Mouse (Mus musculus) lung, postnatal 0 days (tissue): ENCODE results near the gene Adgrl4. TPM values are rescaled to one million over a fixed set of nuclear protein-coding genes. Genes with fewer than 3 reads are reported as not detected.

ENCODE experiments used
- ATAC-seq: fragments of 200-750 bp; cut with Nextera tagmentation; 2 replicates; pipeline ENCODE4 v1.8.0; 2017; ENCODE audit warnings: moderate library complexity
- DNase-seq: peaks from one replicate; pipeline ENCODE4 v3.0.0-alpha.2; 2016; ENCODE audit warnings: low spot score
- H3K27ac ChIP-seq: fragments of 300-500 bp; sonication (generic); 2 replicates; pipeline ENCODE4 v1.5.1; 2014; ENCODE audit warnings: antibody characterized with exemption, mild to moderate bottlenecking, low read length, mixed read lengths
- H3K27me3 ChIP-seq: fragments of 300-500 bp; sonication (generic); replicated peaks from 2 replicates; pipeline ENCODE4 v1.6.1; 2014; ENCODE audit warnings: low read length, mixed read lengths; ENCODE audit not compliant: insufficient read depth
- H3K36me3 ChIP-seq: fragments of 300-500 bp; sonication (generic); 2 replicates; pipeline ENCODE4 v1.6.1; 2014; ENCODE audit warnings: low read length, mixed read lengths; ENCODE audit not compliant: insufficient read depth
- H3K4me1 ChIP-seq: fragments of 300-500 bp; sonication (generic); 2 replicates; pipeline ENCODE4 v1.6.1; 2014; ENCODE audit warnings: antibody characterized with exemption, low read depth, low read length, mixed read lengths; ENCODE audit not compliant: insufficient read depth
- H3K4me2 ChIP-seq: fragments of 300-500 bp; sonication (generic); replicated peaks from 2 replicates; pipeline ENCODE4 v1.6.1; 2014; ENCODE audit warnings: low read depth, mild to moderate bottlenecking, low read length, moderate library complexity, mixed read lengths
- H3K4me3 ChIP-seq: fragments of 300-500 bp; sonication (generic); 2 replicates; pipeline ENCODE4 v1.5.1; 2014; ENCODE audit warnings: low read depth, low read length
- H3K9ac ChIP-seq: fragments of 300-500 bp; sonication (generic); replicated peaks from 2 replicates; pipeline ENCODE4 v1.6.1; 2014; ENCODE audit warnings: low read depth, mild to moderate bottlenecking
- H3K9me3 ChIP-seq: fragments of 300-500 bp; sonication (generic); 2 replicates; pipeline ENCODE4 v1.6.1; 2016; ENCODE audit warnings: low read length, mixed read lengths
- CTCF ChIP-seq: IDR thresholded peaks from 2 replicates; pipeline ENCODE4 v1.5.1; 2016; ENCODE audit warnings: antibody characterized with exemption, mild to moderate bottlenecking
- EP300 ChIP-seq: IDR thresholded peaks from 2 replicates; pipeline ENCODE4 v1.6.1; 2016; ENCODE audit warnings: antibody characterized with exemption, mild to moderate bottlenecking, control low read depth
- WGBS: fragments of 180-500 bp; shearing (Covaris S2); extraction: QIAGEN DNeasy Blood & Tissue Kit; methylation state at CpG from one replicate; pipeline ENCODE4 v1.1.7; 2014; 5-methylcytosine and 5-hydroxymethylcytosine counted together
- polyA plus RNA-seq: library from polyadenylated mRNA; unstranded; fragments of >200 nt; fragmentation: Nextera tagmentation; extraction: Ambion mirVana; gene quantifications from 2 replicates; pipeline ENCODE4 v1.2.1, GENCODE M21; 2015

Adgrl4 gene
- polyA plus RNA-seq, 1 experiment from 2014 or later = 41.1 TPM

DNA sequence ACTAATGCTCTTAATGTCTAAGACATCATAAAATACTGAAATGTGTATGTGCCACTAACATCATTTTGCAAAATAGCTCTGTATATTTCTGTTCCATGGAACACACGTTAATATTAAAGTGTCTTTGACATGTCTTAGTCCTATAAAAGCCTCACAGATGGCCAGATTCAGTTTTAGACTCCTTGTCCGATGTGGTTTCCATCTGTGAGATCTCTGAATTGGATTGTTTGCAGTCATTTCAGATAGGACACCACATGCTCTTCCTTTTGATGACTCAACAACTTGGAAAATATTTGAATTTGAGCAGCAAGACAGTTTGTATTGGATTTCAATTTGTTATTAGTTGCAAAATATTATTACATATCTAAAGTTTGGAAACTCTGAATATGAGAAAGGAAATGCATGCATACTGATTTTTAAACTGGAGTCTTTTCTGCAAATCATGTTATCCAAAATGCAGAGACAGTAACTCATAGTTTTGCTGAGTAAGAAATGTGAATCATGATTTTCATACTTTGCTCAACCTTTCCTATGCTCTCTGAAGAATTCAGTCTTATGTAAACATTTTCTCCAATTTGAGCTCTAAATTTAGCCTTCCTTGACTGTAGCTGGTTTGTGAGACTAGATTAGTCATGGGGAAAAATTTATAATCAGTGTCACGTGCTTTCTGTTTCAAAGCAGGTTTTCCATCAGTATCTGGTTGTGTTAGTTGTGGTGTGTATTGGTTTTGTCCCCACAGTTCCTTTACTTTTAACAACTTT is 21.9 kb downstream of the Adgrl4 start:
- Histone ChIP-seq H3K4me2 (no peak overlapping the region), H3K9me3 (no peaks in the 10 kb centered on the region), H3K36me3 (no peaks in the 10 kb centered on the region), H3K4me1 (no peaks in the 10 kb centered on the region), H3K27me3 (no peaks in the 10 kb centered on the region), H3K9ac (no peak overlapping the region), H3K27ac (no peak overlapping the region), H3K4me3 (no peak overlapping the region)
- DNase-seq = no peak
- no peak for TF ChIP-seq CTCF
- WGBS = 55% methylated on average over 3 of the region's 3 CpGs
- ATAC-seq = no peak

DNA sequence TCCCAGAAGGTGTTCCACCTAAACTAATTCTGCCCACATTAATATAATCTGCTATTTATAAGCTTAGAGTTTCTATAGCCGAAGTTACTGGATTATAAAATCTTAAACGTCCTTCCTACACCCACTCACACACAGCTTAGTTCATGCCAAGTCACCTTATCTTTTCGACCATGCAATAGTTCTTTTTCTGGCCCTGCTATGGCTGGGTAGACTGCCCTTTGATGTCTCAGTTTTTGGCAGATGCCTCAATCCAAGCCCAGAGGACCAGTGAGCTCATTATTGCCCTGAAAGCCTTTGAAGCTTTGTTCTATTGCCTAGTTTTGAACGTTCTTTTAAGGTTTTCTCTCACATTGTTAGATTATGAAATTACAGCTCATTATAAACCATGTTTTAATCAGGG is 27.5 kb downstream of the Adgrl4 start:
- H3K9me3 ChIP-seq = no peaks in the 10 kb centered on the region
- no peak overlapping the region for H3K4me2 ChIP-seq
- H3K36me3 ChIP-seq = no peaks in the 10 kb centered on the region

DNA sequence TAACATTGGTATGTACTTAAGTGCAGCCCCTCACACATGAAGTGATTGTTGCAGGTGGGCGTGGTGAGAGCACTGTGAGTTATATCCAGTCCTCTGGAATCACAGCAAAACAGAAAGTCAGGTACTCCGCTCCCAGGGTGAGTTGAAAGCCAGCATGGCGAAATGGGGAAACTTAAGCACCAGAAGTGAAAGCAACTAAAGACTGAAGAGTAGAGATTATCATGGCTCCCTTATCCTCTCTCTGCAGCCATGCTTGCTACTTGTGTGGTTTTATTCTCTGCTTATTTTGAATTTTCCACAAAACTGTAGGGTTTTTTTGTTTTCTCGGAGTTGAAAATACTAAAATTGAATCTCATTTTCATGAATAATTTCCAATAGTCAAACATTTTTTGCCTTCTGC is 51.2 kb downstream of the Adgrl4 start:
- Histone ChIP-seq H3K9ac (no peak overlapping the region), H3K4me3 (no peak overlapping the region), H3K27me3 (no peaks in the 10 kb centered on the region), H3K4me1 (no peaks in the 10 kb centered on the region), H3K36me3 (no peaks in the 10 kb centered on the region), H3K9me3 (no peaks in the 10 kb centered on the region), H3K4me2 (no peak overlapping the region), H3K27ac (no peak overlapping the region)
- WGBS = 92% methylated on average over 4 of the region's 4 CpGs
- TF ChIP-seq CTCF (no peak), EP300 (no peak)
- DNase-seq (no peak), ATAC-seq (no peak)

More for the DNA sequence above, 27.5 kb downstream of the Adgrl4 start:
- no peak overlapping the region for H3K27ac ChIP-seq
- H3K4me3 ChIP-seq = no peak overlapping the region
- no peak for TF ChIP-seq CTCF
- TF ChIP-seq EP300 = no peak
- WGBS = 44% methylated on average over 4 of the region's 4 CpGs
- H3K4me1 ChIP-seq = no peaks in the 10 kb centered on the region
- no peaks in the 10 kb centered on the region for H3K27me3 ChIP-seq
- no peak for DNase-seq
- no peak overlapping the region for H3K9ac ChIP-seq
- ATAC-seq = no peak

DNA sequence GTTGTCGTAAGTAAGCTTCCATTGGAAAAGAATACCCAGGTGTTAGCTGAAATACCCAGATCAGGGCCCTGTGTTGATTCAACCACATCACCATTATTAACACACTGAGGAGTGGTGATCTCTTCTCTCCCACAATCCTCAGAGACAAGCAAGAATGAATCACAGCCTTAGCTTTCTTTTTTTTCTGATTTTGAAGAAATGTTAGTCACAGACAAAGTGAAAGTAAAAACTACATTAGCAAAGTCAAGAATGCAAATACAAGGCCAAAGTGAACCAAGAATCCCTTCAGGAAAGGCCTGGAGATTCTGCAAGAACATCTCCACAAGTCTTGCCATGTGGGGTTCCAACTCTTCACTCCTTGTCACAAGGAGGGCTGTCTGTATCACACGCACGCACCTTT is 67.9 kb downstream of the Adgrl4 start:
- 89% methylated on average over 3 of the region's 3 CpGs for WGBS

DNA sequence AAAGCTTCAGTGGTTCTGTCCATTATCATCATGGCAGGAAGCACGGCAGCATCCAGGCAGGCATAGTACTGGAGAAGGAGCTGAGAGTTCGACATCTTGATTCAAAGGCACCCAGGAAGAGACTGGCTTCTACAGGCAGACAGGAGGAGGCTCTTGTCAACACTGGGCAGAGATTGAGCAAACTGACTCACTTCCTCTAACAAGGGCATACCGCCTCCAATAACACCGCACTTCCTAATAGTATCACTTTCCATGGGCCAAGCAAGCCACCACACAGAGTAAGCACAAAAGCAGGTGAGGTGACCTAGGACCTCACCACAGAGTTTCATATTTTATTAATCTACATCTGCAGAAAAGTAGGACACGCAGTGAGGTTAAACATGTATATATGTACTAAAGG is 73.5 kb downstream of the Adgrl4 start:
- Histone ChIP-seq H3K4me2 (no peak overlapping the region), H3K27me3 (no peaks in the 10 kb centered on the region), H3K4me3 (no peak overlapping the region), H3K27ac (no peak overlapping the region), H3K4me1 (no peaks in the 10 kb centered on the region), H3K36me3 (no peaks in the 10 kb centered on the region), H3K9me3 (no peaks in the 10 kb centered on the region), H3K9ac (no peak overlapping the region)
- DNase-seq (no peak), ATAC-seq (no peak)
- 86% methylated on average over 5 of the region's 5 CpGs for WGBS
- TF ChIP-seq EP300 (no peak), CTCF (no peak)

More for the DNA sequence above, 67.9 kb downstream of the Adgrl4 start:
- Histone ChIP-seq H3K9ac (no peak overlapping the region), H3K36me3 (no peaks in the 10 kb centered on the region), H3K4me3 (no peak overlapping the region), H3K9me3 (no peaks in the 10 kb centered on the region), H3K27ac (no peak overlapping the region), H3K4me2 (no peak overlapping the region), H3K4me1 (no peaks in the 10 kb centered on the region), H3K27me3 (no peaks in the 10 kb centered on the region)
- DNase-seq = no peak
- ATAC-seq = no peak
- TF ChIP-seq CTCF = no peak

DNA sequence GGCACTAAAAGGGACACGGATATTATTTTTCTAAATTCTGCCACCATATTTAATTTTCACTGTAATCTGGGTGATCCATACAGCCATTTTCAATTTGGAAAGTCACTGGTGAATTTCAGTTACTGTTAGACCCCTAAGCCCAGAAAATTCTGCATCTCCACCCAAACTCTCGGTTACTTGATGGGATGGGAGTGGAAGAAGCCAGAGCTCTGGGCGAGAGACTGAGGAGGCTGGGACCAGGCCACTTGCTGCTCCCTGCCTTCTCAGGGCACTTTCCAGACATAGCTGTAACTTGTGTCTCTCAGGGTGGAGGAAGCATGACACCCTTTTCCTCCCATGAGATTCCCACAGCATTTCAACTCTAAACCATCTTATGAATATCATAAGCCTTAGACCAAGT is 109.5 kb downstream of the Adgrl4 start:
- Histone ChIP-seq H3K4me3 (no peak overlapping the region), H3K4me2 (no peak overlapping the region), H3K27me3 (no peaks in the 10 kb centered on the region), H3K9ac (no peak overlapping the region), H3K4me1 (no peaks in the 10 kb centered on the region), H3K9me3 (no peaks in the 10 kb centered on the region), H3K36me3 (no peaks in the 10 kb centered on the region), H3K27ac (no peak overlapping the region)
- TF ChIP-seq CTCF = no peak
- TF ChIP-seq EP300 = no peak
- WGBS = 87% methylated on average over 3 of the region's 3 CpGs
- ATAC-seq (no peak), DNase-seq (no peak)

DNA sequence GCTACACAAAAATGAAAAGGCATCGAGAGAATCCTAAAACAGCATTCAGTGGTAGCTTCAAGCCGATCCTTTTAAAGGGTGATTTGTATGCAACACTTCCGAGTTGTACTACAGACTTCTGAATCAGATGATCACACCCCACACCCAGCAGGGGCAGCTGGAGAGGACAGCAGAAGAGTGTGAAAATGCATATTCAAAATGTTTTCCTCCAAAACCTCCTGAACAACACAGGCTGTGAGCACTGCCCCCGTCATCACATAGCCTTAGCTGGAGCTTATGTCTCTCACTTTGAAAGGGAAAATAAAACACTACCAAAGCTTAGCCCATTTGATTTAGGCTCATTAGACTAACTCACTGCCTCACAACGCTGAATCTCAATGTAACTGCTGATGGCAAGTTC is 113.3 kb downstream of the Adgrl4 start:
- TF ChIP-seq EP300 = no peak
- TF ChIP-seq CTCF = no peak
- H3K9me3 ChIP-seq = no peaks in the 10 kb centered on the region
- peak; percentile 21; the same call in 1 of the 2 replicates for ATAC-seq
- no peak overlapping the region for H3K9ac ChIP-seq
- H3K36me3 ChIP-seq = no peaks in the 10 kb centered on the region
- H3K4me2 ChIP-seq = no peak overlapping the region
- no peak overlapping the region for H3K27ac ChIP-seq
- no peaks in the 10 kb centered on the region for H3K27me3 ChIP-seq
- H3K4me1 ChIP-seq = no peaks in the 10 kb centered on the region
- no peak for DNase-seq
- no peak overlapping the region for H3K4me3 ChIP-seq
- 30% methylated on average over 5 of the region's 5 CpGs for WGBS
